Mouse (Mus musculus) liver, embryonic 15.5 days (tissue): ENCODE measurements at regions not wholly inside any gene's neighbourhood (a gene's known extent, or its start where the extent isn't known, plus 50 kb on each side); places are given as distances from the start of the nearest gene placed in this dataset.

ENCODE experiments used
- ATAC-seq: fragments of 200-750 bp; cut with Nextera tagmentation; 2 replicates; pipeline ENCODE4 v1.8.0; 2017; ENCODE audit warnings: moderate number of reproducible peaks, mild to moderate bottlenecking, moderate library complexity; ENCODE audit not compliant: insufficient read depth
- H3K27ac ChIP-seq: fragments of 300-500 bp; sonication (generic); replicated peaks from 2 replicates; pipeline ENCODE4 v1.5.1; 2015; ENCODE audit warnings: mild to moderate bottlenecking, inconsistent platforms
- H3K27me3 ChIP-seq: fragments of 300-500 bp; sonication (generic); 2 replicates; pipeline ENCODE4 v1.6.1; 2015; ENCODE audit warnings: mild to moderate bottlenecking, inconsistent platforms
- H3K36me3 ChIP-seq: fragments of 300-500 bp; sonication (generic); replicated peaks from 2 replicates; pipeline ENCODE4 v1.6.1; 2015; ENCODE audit warnings: moderate library complexity, mild to moderate bottlenecking, inconsistent platforms
- H3K4me1 ChIP-seq: fragments of 300-500 bp; sonication (generic); replicated peaks from 2 replicates; pipeline ENCODE4 v1.6.1; 2015; ENCODE audit warnings: inconsistent platforms
- H3K4me2 ChIP-seq: fragments of 300-500 bp; sonication (generic); 2 replicates; pipeline ENCODE4 v1.6.1; 2015; ENCODE audit warnings: moderate library complexity, mild to moderate bottlenecking, inconsistent platforms
- H3K4me3 ChIP-seq: fragments of 300-500 bp; sonication (generic); replicated peaks from 2 replicates; pipeline ENCODE4 v1.5.1; 2015; ENCODE audit warnings: mild to moderate bottlenecking, inconsistent platforms
- H3K9ac ChIP-seq: fragments of 300-500 bp; sonication (generic); 2 replicates; pipeline ENCODE4 v1.6.1; 2015; ENCODE audit warnings: moderate library complexity, mild to moderate bottlenecking, inconsistent platforms
- H3K9me3 ChIP-seq: fragments of 300-500 bp; sonication (generic); replicated peaks from 2 replicates; pipeline ENCODE4 v1.6.1; 2016; ENCODE audit warnings: inconsistent platforms
- WGBS: fragments of 180-500 bp; shearing (Covaris S2); methylation state at CpG from one replicate; pipeline ENCODE4 v1.1.7; 2015; ENCODE audit warnings: mixed read lengths; ENCODE audit not compliant: insufficient replicate concordance; 5-methylcytosine and 5-hydroxymethylcytosine counted together

- no peaks in the 10 kb centered on the region for H3K9me3 ChIP-seq
- H3K27ac ChIP-seq, result no peak overlapping the region
- WGBS, result 72% methylated on average over 2 of the region's 2 CpGs
- H3K4me2 ChIP-seq, result no peak overlapping the region
- H3K27me3 ChIP-seq, result peaks cover 22% of the 10 kb centered on the region
- no peaks in the 10 kb centered on the region for H3K36me3 ChIP-seq
- peaks cover 13% of the 10 kb centered on the region for H3K4me1 ChIP-seq
- no peak overlapping the region for H3K9ac ChIP-seq
- no peak overlapping the region for H3K4me3 ChIP-seq
- no peak for ATAC-seq
Observed at GRCm38 (mm10) chr4:88940670-88941069, 60.7 kb upstream of the Ifne start.

- Histone ChIP-seq H3K27ac (no peak overlapping the region), H3K4me1 (peaks cover 18% of the 10 kb centered on the region), H3K27me3 (peaks cover 22% of the 10 kb centered on the region), H3K36me3 (no peaks in the 10 kb centered on the region), H3K9me3 (no peaks in the 10 kb centered on the region), H3K4me3 (no peak overlapping the region), H3K9ac (no peak overlapping the region), H3K4me2 (no peak overlapping the region)
- WGBS, result 61% methylated on average over 4 of the region's 4 CpGs
- ATAC-seq, result no peak
Observed at GRCm38 (mm10) chr4:88939397-88939796, 59.4 kb upstream of the Ifne start.

GRCm38 (mm10) chr4:88938712-88939032, 58.7 kb upstream of the Ifne start:
- Histone ChIP-seq H3K27ac (no peak overlapping the region), H3K4me2 (peak overlapping the region; percentile 94), H3K9ac (peak overlapping the region; percentile 62; the same call in 1 of the 2 replicates), H3K36me3 (no peaks in the 10 kb centered on the region), H3K4me3 (peak overlapping the region; percentile 74), H3K27me3 (peaks cover 22% of the 10 kb centered on the region), H3K4me1 (peaks cover 18% of the 10 kb centered on the region), H3K9me3 (no peaks in the 10 kb centered on the region)
- peak; percentile 27; the same call in 1 of the 2 replicates for ATAC-seq
- 19% methylated on average over 11 of the region's 11 CpGs for WGBS

- Histone ChIP-seq H3K27me3 (peaks cover 22% of the 10 kb centered on the region), H3K36me3 (no peaks in the 10 kb centered on the region), H3K9ac (peak overlapping the region; percentile 62), H3K4me1 (peaks cover 18% of the 10 kb centered on the region), H3K27ac (no peak overlapping the region), H3K9me3 (no peaks in the 10 kb centered on the region), H3K4me3 (peak overlapping the region; percentile 74), H3K4me2 (peak overlapping the region; percentile 94)
- WGBS, result under 1% methylated on average over 104 of the region's 104 CpGs
- ATAC-seq, result peak; percentile 97
Observed at GRCm38 (mm10) chr4:88937866-88938711, 58.1 kb upstream of the Ifne start.

GRCm38 (mm10) chr4:88936976-88937375, 57.0 kb upstream of the Ifne start:
- Histone ChIP-seq H3K4me2 (peak overlapping the region; percentile 94), H3K27ac (no peak overlapping the region), H3K9me3 (no peaks in the 10 kb centered on the region), H3K36me3 (no peaks in the 10 kb centered on the region), H3K9ac (no peak overlapping the region), H3K4me1 (peaks cover 18% of the 10 kb centered on the region), H3K4me3 (peak overlapping the region; percentile 74), H3K27me3 (peaks cover 22% of the 10 kb centered on the region)
- ATAC-seq, result no peak
- 44% methylated on average over 6 of the region's 6 CpGs for WGBS

- WGBS, result 60% methylated on average over 2 of the region's 2 CpGs
- Histone ChIP-seq H3K27ac (no peak overlapping the region), H3K4me2 (no peak overlapping the region), H3K4me3 (no peak overlapping the region), H3K4me1 (peaks cover 18% of the 10 kb centered on the region), H3K9ac (no peak overlapping the region), H3K36me3 (no peaks in the 10 kb centered on the region), H3K27me3 (peaks cover 22% of the 10 kb centered on the region), H3K9me3 (no peaks in the 10 kb centered on the region)
- ATAC-seq, result no peak
Observed at GRCm38 (mm10) chr4:88935901-88936300, 55.9 kb upstream of the Ifne start.

GRCm38 (mm10) chr4:88935316-88935715, 55.3 kb upstream of the Ifne start:
- H3K36me3 ChIP-seq, result no peaks in the 10 kb centered on the region
- no peak for ATAC-seq
- WGBS, result 41% methylated on average over 7 of the region's 7 CpGs
- H3K27me3 ChIP-seq, result peaks cover 22% of the 10 kb centered on the region
- H3K27ac ChIP-seq, result no peak overlapping the region
- H3K4me3 ChIP-seq, result no peak overlapping the region
- no peak overlapping the region for H3K4me2 ChIP-seq
- H3K4me1 ChIP-seq, result peaks cover 18% of the 10 kb centered on the region
- H3K9me3 ChIP-seq, result no peaks in the 10 kb centered on the region
- H3K9ac ChIP-seq, result no peak overlapping the region

- Histone ChIP-seq H3K27me3 (peaks cover 21% of the 10 kb centered on the region), H3K4me3 (no peak overlapping the region), H3K4me2 (no peak overlapping the region), H3K27ac (no peak overlapping the region), H3K4me1 (peaks cover 18% of the 10 kb centered on the region), H3K9ac (no peak overlapping the region), H3K36me3 (no peaks in the 10 kb centered on the region), H3K9me3 (no peaks in the 10 kb centered on the region)
- 66% methylated on average over 8 of the region's 8 CpGs for WGBS
- ATAC-seq, result no peak
Observed at GRCm38 (mm10) chr4:88934266-88935025, 54.4 kb upstream of the Ifne start.

- Histone ChIP-seq H3K4me3 (no peak overlapping the region), H3K4me1 (peaks cover 5% of the 10 kb centered on the region), H3K9ac (no peak overlapping the region), H3K9me3 (no peaks in the 10 kb centered on the region), H3K27me3 (no peaks in the 10 kb centered on the region), H3K36me3 (no peaks in the 10 kb centered on the region), H3K4me2 (no peak overlapping the region), H3K27ac (no peak overlapping the region)
- WGBS, result 82% methylated on average over 9 of the region's 9 CpGs
- no peak for ATAC-seq
Observed at GRCm38 (mm10) chr4:88931217-88931616, 51.2 kb upstream of the Ifne start.
